Comparison of ENCODE assay signal across 10 mouse cellular contexts in the genomic region with DNA sequence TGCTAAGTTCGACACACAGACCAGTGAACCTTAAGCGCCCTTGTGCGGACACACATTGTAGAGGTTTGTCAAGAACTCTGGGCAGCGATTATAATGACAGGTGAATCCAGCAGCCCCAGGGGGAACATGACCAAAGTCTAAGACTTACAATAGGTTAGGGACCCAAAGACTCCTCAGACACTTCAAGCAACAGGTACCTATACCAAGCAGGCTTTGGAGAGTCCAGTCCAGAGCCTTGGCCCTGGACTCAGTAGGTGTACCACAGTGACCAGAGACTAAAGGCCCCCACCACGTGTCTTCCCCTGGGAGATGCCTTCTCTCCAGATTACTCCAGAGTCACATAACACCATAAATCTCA. TPM values are rescaled to one million over a fixed set of nuclear protein-coding genes. Genes with fewer than 3 reads are reported as not detected.
A peak's percentile ranks its signal among the peaks of the same experiment; 100 is the strongest.
DNase-seq lines count a peak whose midpoint lies in the region; ATAC-seq and TF ChIP-seq lines count a peak whose summit lies in the region.
"Had no signal": no experiment of that assay in that cellular context is flagged by ENCODE, and none has a peak within 500 bp of the region (broad histone marks: within the 10 kb centered on the region; RNA-seq: fewer than 3 reads in every experiment).

No protein-coding gene starts in this region.

- WGBS in heart, embryonic 13.5 days = 54% methylated on average over 5 of the region's 5 CpGs
- WGBS in embryonic facial prominence, embryonic 12.5 days = 32% methylated on average over 5 of the region's 5 CpGs
- 83% methylated on average over 5 of the region's 5 CpGs for whole genome bisulfite sequencing in intestine, embryonic 15.5 days
- WGBS in limb, embryonic 14.5 days = 65% methylated on average over 5 of the region's 5 CpGs

- H3K4me3 ChIP-seq in heart, embryonic 13.5 days = peak overlapping the region; percentile 57
- H3K4me3 ChIP-seq in embryonic facial prominence, embryonic 12.5 days = no peak overlapping the region
- H3K4me3 ChIP-seq in intestine, embryonic 15.5 days (replicated peaks) = no peak overlapping the region
- H3K4me3 ChIP-seq in limb, embryonic 14.5 days (replicated peaks; ENCODE audit: low read length) = no peak overlapping the region

- H3K9me3 ChIP-seq in heart, embryonic 13.5 days = no peaks in the 10 kb centered on the region
- H3K9me3 ChIP-seq in embryonic facial prominence, embryonic 12.5 days = no peaks in the 10 kb centered on the region
- no peaks in the 10 kb centered on the region for H3K9me3 ChIP-seq in intestine, embryonic 15.5 days
- H3K9me3 ChIP-seq in limb, embryonic 14.5 days (ENCODE audit: control insufficient read depth, low read length) = no peaks in the 10 kb centered on the region

- no peak for ATAC-seq in heart, embryonic 13.5 days (ENCODE audit: extremely low read depth, insufficient number of reproducible peaks, low FRiP score, low TSS enrichment)
- no peak for ATAC-seq in embryonic facial prominence, embryonic 12.5 days (ENCODE audit: insufficient number of reproducible peaks, insufficient read depth, low FRiP score, low TSS enrichment)
- ATAC-seq in intestine, embryonic 15.5 days = no peak
- ATAC-seq in limb, embryonic 14.5 days (ENCODE audit: low FRiP score, low read depth) = no peak

- H3K36me3 ChIP-seq in heart, embryonic 13.5 days = no peaks in the 10 kb centered on the region
- H3K36me3 ChIP-seq in embryonic facial prominence, embryonic 12.5 days = no peaks in the 10 kb centered on the region
- no peaks in the 10 kb centered on the region for H3K36me3 ChIP-seq in intestine, embryonic 15.5 days
- no peaks in the 10 kb centered on the region for H3K36me3 ChIP-seq in limb, embryonic 14.5 days (ENCODE audit: control insufficient read depth, insufficient read depth, low read length)

- H3K27me3 ChIP-seq in heart, embryonic 13.5 days (replicated peaks) = no peaks in the 10 kb centered on the region
- no peaks in the 10 kb centered on the region for H3K27me3 ChIP-seq in embryonic facial prominence, embryonic 12.5 days
- no peaks in the 10 kb centered on the region for H3K27me3 ChIP-seq in intestine, embryonic 15.5 days (replicated peaks)
- H3K27me3 ChIP-seq in limb, embryonic 14.5 days (ENCODE audit: control insufficient read depth, insufficient read depth, low read length) = no peaks in the 10 kb centered on the region

- no peak overlapping the region for H3K27ac ChIP-seq in heart, embryonic 13.5 days (replicated peaks)
- 0 out of 2 replicates have a peak overlapping the region, but pooled peaks have one; percentile 6 for H3K27ac ChIP-seq in embryonic facial prominence, embryonic 12.5 days
- no peak overlapping the region for H3K27ac ChIP-seq in intestine, embryonic 15.5 days
- no peak overlapping the region for H3K27ac ChIP-seq in limb, embryonic 14.5 days (replicated peaks; ENCODE audit: low read depth, low read length)

- no peak for TF ChIP-seq POLR2A in limb, embryonic 14.5 days (IDR thresholded peaks at IDR 0.05; ENCODE audit: borderline replicate concordance, extremely low read depth, insufficient read depth, insufficient read length)

- DNase-seq in heart, adult 11 months = no peak
- DNase-seq in limb, embryonic 14.5 days (ENCODE audit: low spot score) = no peak
- DNase-seq in right cerebral cortex, postnatal 4 days = no peak
- DNase-seq in frontal cortex, postnatal 25 days (ENCODE audit: low spot score in 2 of 2) = no peak
- DNase-seq in spleen, postnatal 4 days (ENCODE audit: low spot score in 2 of 2) = no peak
- DNase-seq: cerebellum, adult 8-10 months; gastrocnemius, postnatal 36 days had no signal

- H3K9ac ChIP-seq in heart, embryonic 13.5 days = peak overlapping the region; percentile 91
- H3K9ac ChIP-seq in embryonic facial prominence, embryonic 12.5 days = 0 out of 2 replicates have a peak overlapping the region, but pooled peaks have one; percentile 2
- no peak overlapping the region for H3K9ac ChIP-seq in intestine, embryonic 15.5 days
- no peak overlapping the region for H3K9ac ChIP-seq in limb, embryonic 14.5 days (ENCODE audit: low read depth, low read length, severe bottlenecking)

- peak overlapping the region; percentile 99 for H3K4me2 ChIP-seq in heart, embryonic 13.5 days
- peak overlapping the region; percentile 89 for H3K4me2 ChIP-seq in embryonic facial prominence, embryonic 12.5 days (replicated peaks)
- peak overlapping the region; percentile 93; the same call in 1 of the 2 replicates for H3K4me2 ChIP-seq in intestine, embryonic 15.5 days (replicated peaks)
- H3K4me2 ChIP-seq in limb, embryonic 14.5 days (replicated peaks; ENCODE audit: low read depth, low read length, severe bottlenecking) = peak overlapping the region; percentile 97; the same call in 1 of the 2 replicates

- H3K4me1 ChIP-seq in heart, embryonic 13.5 days = peaks cover 40% of the 10 kb centered on the region
- H3K4me1 ChIP-seq in embryonic facial prominence, embryonic 12.5 days = peaks cover 43% of the 10 kb centered on the region
- H3K4me1 ChIP-seq in intestine, embryonic 15.5 days (replicated peaks) = peaks cover 7% of the 10 kb centered on the region
- H3K4me1 ChIP-seq in limb, embryonic 14.5 days (ENCODE audit: control insufficient read depth, insufficient read depth, low read length) = peaks cover 19% of the 10 kb centered on the region

RNA-seq across cellular contexts. Expression of gene A930004D18Rik, which starts 5.0 kb away (rescaled TPM):
- polyA plus RNA-seq in heart, embryonic 13.5 days (2015; fragmentation: Nextera tagmentation; extraction: Ambion mirVana) = 11.3 and 12.0 TPM in 2 replicates
- polyA plus RNA-seq in embryonic facial prominence, embryonic 12.5 days (2016; fragmentation: Nextera tagmentation; extraction: Ambion mirVana) = 16.4 and 18.7 TPM in 2 replicates
- polyA plus RNA-seq in intestine, embryonic 15.5 days (2015; fragmentation: Nextera tagmentation; extraction: Ambion mirVana) = 11.8 and 12.6 TPM in 2 replicates
- polyA plus RNA-seq in limb, embryonic 14.5 days (2012; rRNA removed) = 8.8 and 10.8 TPM in 2 replicates
- 13.0 and 14.2 TPM in 2 replicates for polyA plus RNA-seq in limb, embryonic 14.5 days (2014; fragmentation: Nextera tagmentation; extraction: Ambion mirVana)

RNA-seq across cellular contexts. Expression of gene Skida1, which starts 16.3 kb away (rescaled TPM):
- polyA plus RNA-seq in heart, embryonic 13.5 days (2015; fragmentation: Nextera tagmentation; extraction: Ambion mirVana) = 5.5 and 6.6 TPM in 2 replicates
- 14.2 and 14.7 TPM in 2 replicates for polyA plus RNA-seq in embryonic facial prominence, embryonic 12.5 days (2016; fragmentation: Nextera tagmentation; extraction: Ambion mirVana)
- polyA plus RNA-seq in intestine, embryonic 15.5 days (2015; fragmentation: Nextera tagmentation; extraction: Ambion mirVana) = 3.2 and 3.6 TPM in 2 replicates
- polyA plus RNA-seq in limb, embryonic 14.5 days (2012; rRNA removed) = 18.7 and 19.0 TPM in 2 replicates
- 7.9 and 8.2 TPM in 2 replicates for polyA plus RNA-seq in limb, embryonic 14.5 days (2014; fragmentation: Nextera tagmentation; extraction: Ambion mirVana)

RNA-seq across cellular contexts. Expression of gene Mllt10, which starts 22.5 kb away (rescaled TPM):
- polyA plus RNA-seq in heart, embryonic 13.5 days (2015; fragmentation: Nextera tagmentation; extraction: Ambion mirVana) = 32.5 and 42.5 TPM in 2 replicates
- polyA plus RNA-seq in embryonic facial prominence, embryonic 12.5 days (2016; fragmentation: Nextera tagmentation; extraction: Ambion mirVana) = 69.9 and 73.8 TPM in 2 replicates
- 55.5 TPM in 2 replicates for polyA plus RNA-seq in intestine, embryonic 15.5 days (2015; fragmentation: Nextera tagmentation; extraction: Ambion mirVana)
- 52.7 and 59.4 TPM in 2 replicates for polyA plus RNA-seq in limb, embryonic 14.5 days (2012; rRNA removed)
- polyA plus RNA-seq in limb, embryonic 14.5 days (2014; fragmentation: Nextera tagmentation; extraction: Ambion mirVana) = 33.4 and 38.0 TPM in 2 replicates

RNA-seq across cellular contexts. Expression of gene H2al2a, which starts 35.8 kb away (rescaled TPM):
- polyA plus RNA-seq in heart, embryonic 13.5 days (2015; fragmentation: Nextera tagmentation; extraction: Ambion mirVana) = not detected in 2 replicates
- not detected in 2 replicates for polyA plus RNA-seq in embryonic facial prominence, embryonic 12.5 days (2016; fragmentation: Nextera tagmentation; extraction: Ambion mirVana)
- polyA plus RNA-seq in intestine, embryonic 15.5 days (2015; fragmentation: Nextera tagmentation; extraction: Ambion mirVana) = not detected in 2 replicates
- polyA plus RNA-seq in limb, embryonic 14.5 days (2012; rRNA removed) = not detected in 2 replicates
- polyA plus RNA-seq in limb, embryonic 14.5 days (2014; fragmentation: Nextera tagmentation; extraction: Ambion mirVana) = not detected in 2 replicates

Comparison
In these comparisons a context has a peak if more than half of its experiments do, and no peak if none do; other contexts are left out.
1. H3K9ac ChIP-seq: peak in heart, embryonic 13.5 days (single experiment) and embryonic facial prominence, embryonic 12.5 days (single experiment); none in intestine, embryonic 15.5 days (single experiment) and limb, embryonic 14.5 days (single experiment).
2. Peak in every context shown above with its lines, with median percentiles within 50 percentile points of each other: H3K4me2 ChIP-seq.